Mouse (Mus musculus): ENCODE results near the gene Unc45a.

Gene Unc45a

GRCm38 (mm10) chr7:80343270-80344018 is 2.6 kb upstream of the Unc45a start:
- Histone ChIP-seq H3K9me3 (ENCODE audit: low read length) (no peaks in the 10 kb centered on the region), H3K4me1 (replicated peaks; ENCODE audit: low read depth, low read length) (peaks cover 67% of the 10 kb centered on the region), H3K36me3 (ENCODE audit: insufficient read depth, low read length) (peaks cover 12% of the 10 kb centered on the region), H3K27me3 (ENCODE audit: insufficient read depth, low read length) (peaks cover 29% of the 10 kb centered on the region), H3K4me3 (replicated peaks; ENCODE audit: low read length) (peak overlapping the region; percentile 81)
- TF ChIP-seq NANOG (IDR thresholded peaks at IDR 0.05; ENCODE audit: borderline replicate concordance, low read length) (no peak), CTCF (conservative IDR thresholded peaks at IDR 0.05; ENCODE audit: low read length) (no peak)

GRCm38 (mm10) chr7:80342858-80343257 is 2.1 kb upstream of the Unc45a start, which contains the start of gene Hddc3:
Gene Hddc3 (plus strand): TSS chr7:80343104.
- Histone ChIP-seq H3K4me3 (replicated peaks; ENCODE audit: low read length) (peak within 1 kb of the TSS; percentile 81), H3K36me3 (ENCODE audit: insufficient read depth, low read length) (peaks cover 16% of the 10 kb centered on the region), H3K27me3 (ENCODE audit: insufficient read depth, low read length) (peaks cover 29% of the 10 kb centered on the region), H3K9me3 (ENCODE audit: low read length) (no peaks in the 10 kb centered on the region), H3K4me1 (replicated peaks; ENCODE audit: low read depth, low read length) (peaks cover 61% of the 10 kb centered on the region)
- no peak for TF ChIP-seq NANOG (IDR thresholded peaks at IDR 0.05; ENCODE audit: borderline replicate concordance, low read length)
- TF ChIP-seq CTCF (conservative IDR thresholded peaks at IDR 0.05; ENCODE audit: low read length), result peak; percentile 76

- Histone ChIP-seq H3K4me3 (replicated peaks; ENCODE audit: low read length) (no peak overlapping the region), H3K36me3 (ENCODE audit: insufficient read depth, low read length) (peaks cover 25% of the 10 kb centered on the region), H3K9me3 (ENCODE audit: low read length) (no peaks in the 10 kb centered on the region), H3K4me1 (replicated peaks; ENCODE audit: low read depth, low read length) (peaks cover 52% of the 10 kb centered on the region), H3K27me3 (ENCODE audit: insufficient read depth, low read length) (peaks cover 29% of the 10 kb centered on the region)
- TF ChIP-seq POU5F1 (IDR thresholded peaks at IDR 0.05; ENCODE audit: borderline replicate concordance, low read length) (no peak), NANOG (IDR thresholded peaks at IDR 0.05; ENCODE audit: borderline replicate concordance, low read length) (no peak), CTCF (conservative IDR thresholded peaks at IDR 0.05; ENCODE audit: low read length) (no peak)
Observed at GRCm38 (mm10) chr7:80341793-80342192, 988 bp upstream of the Unc45a start.

- peaks cover 42% of the 10 kb centered on the region for H3K4me1 ChIP-seq (replicated peaks; ENCODE audit: low read depth, low read length)
- TF ChIP-seq CTCF (conservative IDR thresholded peaks at IDR 0.05; ENCODE audit: low read length) (peak; percentile 77), POU5F1 (IDR thresholded peaks at IDR 0.05; ENCODE audit: borderline replicate concordance, low read length) (no peak)
- peaks cover 24% of the 10 kb centered on the region for H3K27me3 ChIP-seq (ENCODE audit: insufficient read depth, low read length)
- H3K9me3 ChIP-seq (ENCODE audit: low read length), result no peaks in the 10 kb centered on the region
- peak overlapping the region; percentile 80 for H3K4me3 ChIP-seq (replicated peaks; ENCODE audit: low read length)
- peaks cover 34% of the 10 kb centered on the region for H3K36me3 ChIP-seq (ENCODE audit: insufficient read depth, low read length)
Observed at GRCm38 (mm10) chr7:80339793-80340628, 794 bp downstream of the Unc45a start.

- no peaks in the 10 kb centered on the region for H3K9me3 ChIP-seq (ENCODE audit: low read length)
- H3K36me3 ChIP-seq (ENCODE audit: insufficient read depth, low read length), result peaks cover 40% of the 10 kb centered on the region
- H3K27me3 ChIP-seq (ENCODE audit: insufficient read depth, low read length), result peaks cover 24% of the 10 kb centered on the region
- TF ChIP-seq CTCF (conservative IDR thresholded peaks at IDR 0.05; ENCODE audit: low read length) (no peak), POU5F1 (IDR thresholded peaks at IDR 0.05; ENCODE audit: borderline replicate concordance, low read length) (no peak), NANOG (IDR thresholded peaks at IDR 0.05; ENCODE audit: borderline replicate concordance, low read length) (no peak)
- peaks cover 48% of the 10 kb centered on the region for H3K4me1 ChIP-seq (replicated peaks; ENCODE audit: low read depth, low read length)
- peak overlapping the region; percentile 80 for H3K4me3 ChIP-seq (replicated peaks; ENCODE audit: low read length)
Observed at GRCm38 (mm10) chr7:80339371-80339770, 1.4 kb downstream of the Unc45a start.

- H3K36me3 ChIP-seq (ENCODE audit: insufficient read depth, low read length), result peaks cover 63% of the 10 kb centered on the region
- TF ChIP-seq CTCF (conservative IDR thresholded peaks at IDR 0.05; ENCODE audit: low read length), result no peak
- TF ChIP-seq NANOG (IDR thresholded peaks at IDR 0.05; ENCODE audit: borderline replicate concordance, low read length), result no peak
- TF ChIP-seq POU5F1 (IDR thresholded peaks at IDR 0.05; ENCODE audit: borderline replicate concordance, low read length), result no peak
- peaks cover 39% of the 10 kb centered on the region for H3K4me1 ChIP-seq (replicated peaks; ENCODE audit: low read depth, low read length)
- H3K9me3 ChIP-seq (ENCODE audit: low read length), result peaks cover 8% of the 10 kb centered on the region; the same call in 1 of the 2 replicates
- no peak overlapping the region for H3K4me3 ChIP-seq (replicated peaks; ENCODE audit: low read length)
- peaks cover 18% of the 10 kb centered on the region for H3K27me3 ChIP-seq (ENCODE audit: insufficient read depth, low read length)
Observed at GRCm38 (mm10) chr7:80336932-80337331, 3.9 kb downstream of the Unc45a start.

GRCm38 (mm10) chr7:80334848-80335247 is 6.0 kb downstream of the Unc45a start:
- TF ChIP-seq NANOG (IDR thresholded peaks at IDR 0.05; ENCODE audit: borderline replicate concordance, low read length) (no peak), CTCF (conservative IDR thresholded peaks at IDR 0.05; ENCODE audit: low read length) (no peak), POU5F1 (IDR thresholded peaks at IDR 0.05; ENCODE audit: borderline replicate concordance, low read length) (no peak)
- Histone ChIP-seq H3K27me3 (ENCODE audit: insufficient read depth, low read length) (peaks cover 7% of the 10 kb centered on the region; the same call in 1 of the 2 replicates), H3K36me3 (ENCODE audit: insufficient read depth, low read length) (peaks cover 82% of the 10 kb centered on the region)

GRCm38 (mm10) chr7:80331433-80331832 is 9.4 kb downstream of the Unc45a start:
- Histone ChIP-seq H3K4me1 (replicated peaks; ENCODE audit: low read depth, low read length) (peaks cover 29% of the 10 kb centered on the region), H3K36me3 (ENCODE audit: insufficient read depth, low read length) (peaks cover 88% of the 10 kb centered on the region), H3K9me3 (ENCODE audit: low read length) (peaks cover 9% of the 10 kb centered on the region; the same call in 1 of the 2 replicates), H3K4me3 (replicated peaks; ENCODE audit: low read length) (no peak overlapping the region), H3K27me3 (ENCODE audit: insufficient read depth, low read length) (no peaks in the 10 kb centered on the region)
- TF ChIP-seq POU5F1 (IDR thresholded peaks at IDR 0.05; ENCODE audit: borderline replicate concordance, low read length), result no peak
- TF ChIP-seq CTCF (conservative IDR thresholded peaks at IDR 0.05; ENCODE audit: low read length), result no peak
- TF ChIP-seq NANOG (IDR thresholded peaks at IDR 0.05; ENCODE audit: borderline replicate concordance, low read length), result no peak

More at GRCm38 (mm10) chr7:80334848-80335247, 6.0 kb downstream of the Unc45a start:
- Histone ChIP-seq H3K9me3 (ENCODE audit: low read length) (peaks cover 9% of the 10 kb centered on the region; the same call in 1 of the 2 replicates), H3K4me3 (replicated peaks; ENCODE audit: low read length) (no peak overlapping the region), H3K4me1 (replicated peaks; ENCODE audit: low read depth, low read length) (peaks cover 30% of the 10 kb centered on the region)
